Mouse (Mus musculus): ENCODE measurements around the gene Lcat.

The Lcat gene

DNA sequence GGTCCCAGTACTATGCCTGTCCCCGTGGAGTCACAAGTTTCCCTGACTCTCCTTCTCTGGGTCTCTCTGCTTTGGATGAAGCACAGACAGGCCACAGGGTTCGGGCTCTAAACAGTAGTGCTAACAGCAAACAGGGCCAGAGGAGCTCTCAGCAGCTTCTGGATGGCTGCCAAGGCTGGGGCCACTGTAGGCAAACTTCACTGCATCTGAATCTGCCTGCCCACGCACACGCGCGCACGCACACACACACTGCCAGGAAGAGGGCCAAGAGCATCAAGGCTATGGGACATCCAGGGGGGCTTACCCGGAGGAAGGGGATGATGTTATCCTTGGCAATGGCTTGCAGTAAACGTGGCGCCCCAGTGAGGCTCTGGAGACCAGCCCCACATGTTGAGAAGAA, 6.2 kb upstream of the Lcat start:
- DNase-seq (ENCODE audit: low read depth in 2 of 2, low spot score in 2 of 2), result no peak

DNA sequence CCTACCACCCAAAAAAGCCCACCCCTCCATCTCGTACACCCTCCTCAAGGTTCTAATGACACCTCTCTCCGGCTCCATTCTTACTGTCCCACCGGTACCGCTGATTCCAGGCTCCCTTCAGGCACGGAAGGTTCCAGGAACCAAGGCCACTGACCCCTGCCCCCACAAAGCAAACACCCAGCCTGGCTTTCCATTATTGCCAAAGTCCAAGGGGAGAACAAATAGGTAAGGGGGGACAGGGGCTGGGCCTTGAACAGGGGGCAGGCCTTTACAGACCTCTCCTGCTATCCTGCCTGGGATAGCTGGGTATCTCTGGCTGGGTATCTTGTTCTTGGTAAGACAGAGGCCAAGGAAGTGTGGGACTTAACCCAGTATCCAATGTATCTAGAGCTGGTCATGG, 640 bp downstream of the Lcat start:
- DNase-seq (ENCODE audit: low read depth in 2 of 2, low spot score in 2 of 2), result no peak

- DNase-seq (ENCODE audit: low read depth in 2 of 2, low spot score in 2 of 2), result no peak
Observed at GRCm38 (mm10) chr8:105942026-105942425, 1.2 kb downstream of the Lcat start.

DNA sequence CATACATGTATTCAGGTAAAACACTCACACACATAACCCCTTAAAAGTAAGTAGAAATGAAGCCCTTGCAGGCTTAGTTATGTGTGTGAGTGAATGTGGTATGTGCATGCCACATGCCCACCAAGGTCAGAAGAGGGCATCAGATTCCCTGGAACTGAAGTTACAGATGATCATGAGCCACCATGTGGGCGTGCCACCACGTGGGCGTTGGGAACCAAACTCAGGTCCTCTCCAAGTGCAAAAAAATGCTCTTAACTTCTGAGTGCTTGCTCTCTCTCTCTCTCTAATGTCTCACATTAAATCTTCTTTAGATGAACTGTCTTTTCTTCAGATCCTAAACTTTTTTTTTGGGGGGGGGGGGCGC, 4.9 kb downstream of the Lcat start, which contains the start of gene Psmb10:
Psmb10 (minus strand) TSS at position 139 of the 364 bp plus-strand sequence.
- no peak for DNase-seq (ENCODE audit: low read depth in 2 of 2, low spot score in 2 of 2)

DNA sequence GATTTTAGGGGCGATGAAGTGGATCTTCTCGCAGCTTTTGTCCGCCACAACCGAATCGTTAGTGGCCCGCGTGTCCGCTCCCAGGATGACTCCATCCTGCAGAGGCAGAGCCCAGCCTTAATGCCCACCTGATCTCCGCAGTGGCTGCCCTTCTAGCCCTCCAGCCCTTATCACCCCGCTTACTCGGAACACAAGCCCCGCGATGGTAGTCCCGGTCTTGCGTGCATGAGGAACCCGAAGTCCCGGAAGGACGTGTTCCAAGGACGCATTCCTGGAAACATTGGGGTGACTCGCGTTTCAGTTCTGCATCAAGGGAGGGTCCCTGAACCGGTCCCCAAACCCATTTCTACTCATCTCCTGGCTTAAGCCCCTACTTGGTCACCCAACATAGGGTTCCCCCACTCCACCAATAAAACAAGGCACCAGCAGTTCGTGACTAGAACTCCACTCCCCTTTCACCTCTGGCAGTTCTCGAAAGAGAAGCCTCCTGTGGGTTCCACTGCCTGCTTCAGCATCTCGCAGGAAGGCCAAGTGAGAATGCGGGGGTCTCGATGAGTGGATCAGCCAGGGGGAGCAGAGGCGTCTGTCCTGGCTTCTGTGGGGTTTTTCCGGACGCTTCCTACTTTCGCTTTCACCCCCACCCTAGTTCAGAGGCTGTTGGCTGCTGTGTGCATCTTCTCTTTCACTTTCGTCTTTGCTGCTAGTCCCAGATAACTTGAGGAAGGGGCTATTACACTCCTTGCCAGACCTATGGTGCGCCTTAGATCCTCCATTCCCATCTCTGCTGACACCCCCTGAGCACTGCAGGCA, 5.5 kb downstream of the Lcat start:
- peak; percentile 29 to 47 for DNase-seq (ENCODE audit: low read depth in 2 of 2, low spot score in 2 of 2)

- DNase-seq (ENCODE audit: low read depth in 2 of 2, low spot score in 2 of 2), result peak in 1 of 2 experiments; percentile 39
Observed at GRCm38 (mm10) chr8:105936866-105937475, 6.2 kb downstream of the Lcat start.

DNA sequence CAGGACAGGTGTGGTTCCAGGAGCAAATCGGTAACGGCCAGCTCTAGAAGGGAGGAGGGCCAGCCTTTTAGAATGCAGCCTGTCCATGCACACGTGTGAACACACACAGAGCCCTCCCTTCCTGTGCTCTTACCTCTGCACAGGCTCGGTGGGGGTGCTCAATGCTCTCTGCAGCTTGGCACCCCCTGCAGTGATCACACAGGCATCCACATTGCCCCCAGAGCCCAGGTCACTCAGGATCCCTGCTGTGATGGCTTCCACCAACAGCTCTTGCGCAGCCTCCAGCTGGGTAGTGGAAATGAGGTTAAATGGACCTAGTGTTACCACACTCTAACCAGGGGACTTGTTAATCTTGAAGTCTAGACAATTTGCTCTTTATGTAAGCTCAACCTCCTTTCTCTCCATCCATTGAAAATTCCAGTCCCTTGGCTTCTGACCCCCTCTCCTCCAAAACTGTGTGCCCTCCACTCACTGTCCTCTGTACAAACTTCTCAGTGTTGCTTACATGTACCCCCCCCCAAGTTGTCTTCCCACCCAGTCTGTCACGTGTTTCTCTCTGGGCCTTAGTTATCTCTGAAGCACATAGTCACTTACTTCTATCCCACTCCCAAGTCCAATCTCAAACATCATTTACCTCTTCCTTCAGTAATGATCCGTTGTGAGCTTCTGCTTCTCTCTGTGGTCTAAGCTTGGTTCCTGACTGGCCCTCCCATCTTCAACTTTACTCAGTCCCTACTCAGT, 7.1 kb downstream of the Lcat start:
- no peak for DNase-seq (ENCODE audit: low read depth in 2 of 2, low spot score in 2 of 2)

DNA sequence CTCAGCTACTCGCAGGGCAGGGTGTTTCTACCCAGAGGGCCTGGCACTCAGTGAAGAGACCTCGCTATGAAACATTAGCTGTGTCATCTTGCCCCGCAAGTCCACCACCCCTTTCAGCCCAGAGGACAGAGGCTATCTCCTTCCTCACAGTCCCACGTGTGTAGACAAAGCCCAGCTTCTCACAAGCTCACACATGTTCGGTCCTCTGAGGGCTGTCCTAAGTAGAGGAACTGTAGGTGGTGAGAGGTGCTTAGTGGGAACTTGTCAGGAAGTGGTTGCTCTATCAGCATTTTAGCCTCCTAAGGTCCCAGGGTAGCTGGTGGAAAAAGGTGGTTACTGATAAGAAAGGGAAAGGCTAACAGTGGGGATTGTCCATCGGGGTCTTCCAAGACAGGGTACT, 8.1 kb downstream of the Lcat start:
- DNase-seq (ENCODE audit: low read depth in 2 of 2, low spot score in 2 of 2), result no peak

GRCm38 (mm10) chr8:105933762-105934161, 9.4 kb downstream of the Lcat start, which contains the start of gene Ctrl:
Ctrl (minus strand) TSS chr8:105933862.
- no peak for DNase-seq (ENCODE audit: low read depth in 2 of 2, low spot score in 2 of 2)

- no peak for DNase-seq (ENCODE audit: low read depth in 2 of 2, low spot score in 2 of 2)
Observed at GRCm38 (mm10) chr8:105932525-105932924, 10.7 kb downstream of the Lcat start.

DNA sequence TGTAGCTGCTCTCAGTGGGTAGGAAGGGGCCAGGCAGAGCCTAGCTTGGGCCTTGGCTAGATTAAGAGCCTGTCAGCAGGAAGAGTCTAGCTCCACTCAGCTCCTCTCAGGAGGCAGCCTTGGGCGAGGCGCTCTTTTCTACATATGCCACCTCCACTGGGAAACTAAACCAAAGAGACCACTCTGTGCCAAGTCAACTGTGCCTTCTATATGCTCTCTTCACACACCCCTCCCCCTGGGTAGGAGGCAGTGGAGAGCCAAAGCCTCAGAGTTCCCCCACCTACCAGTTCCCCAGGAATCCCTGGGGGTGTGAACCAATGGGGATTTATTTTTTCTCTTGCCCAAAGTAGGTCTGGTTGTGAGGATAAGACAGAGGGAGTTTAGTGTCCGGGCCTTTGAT, 11.9 kb downstream of the Lcat start:
- no peak for DNase-seq (ENCODE audit: low read depth in 2 of 2, low spot score in 2 of 2)

DNA sequence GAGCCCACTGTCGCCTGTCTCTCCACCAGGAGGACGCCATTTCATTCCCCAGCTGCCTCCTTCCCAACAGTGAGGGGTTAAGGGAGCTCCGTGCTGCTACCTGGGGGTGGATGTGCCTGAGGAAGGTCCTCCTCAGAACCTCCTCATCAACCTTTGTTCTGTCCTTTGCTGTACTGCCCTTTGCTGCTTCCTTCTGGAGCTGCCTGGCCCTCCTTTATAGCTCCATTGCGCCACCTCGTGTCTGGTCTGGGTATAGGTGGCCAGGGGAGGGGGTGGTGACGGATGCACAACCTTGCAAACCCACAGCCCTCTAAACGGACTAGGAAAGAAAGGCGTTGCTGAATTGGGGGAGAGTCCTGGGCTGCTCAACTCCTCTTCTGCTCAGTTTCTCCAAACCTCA, 12.6 kb downstream of the Lcat start:
- DNase-seq (ENCODE audit: low read depth in 2 of 2, low spot score in 2 of 2), result peak; percentile 86 to 92

- no peak for DNase-seq (ENCODE audit: low read depth in 2 of 2, low spot score in 2 of 2)
Observed at GRCm38 (mm10) chr8:105925123-105925522, 18.1 kb downstream of the Lcat start.

DNA sequence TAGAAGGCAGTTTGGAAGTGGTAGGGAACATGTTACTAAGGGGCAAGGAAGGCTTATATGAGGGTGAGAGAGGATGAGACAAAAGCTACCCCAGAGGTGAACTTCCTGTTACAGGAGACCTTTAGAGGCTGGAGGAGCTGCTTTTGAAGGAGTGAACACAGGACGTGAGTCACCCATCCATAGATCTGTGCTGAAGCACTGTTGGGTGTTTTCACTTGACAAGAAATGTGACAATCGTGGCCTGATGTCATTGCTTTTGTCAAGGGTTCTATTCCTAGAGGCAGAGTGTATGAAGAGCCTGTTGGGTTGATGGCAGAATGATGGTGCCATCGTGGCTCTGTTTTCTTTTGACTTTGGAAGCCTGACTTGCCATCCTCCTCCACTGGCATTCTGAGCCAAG, 23.8 kb downstream of the Lcat start:
- no peak for DNase-seq (ENCODE audit: low read depth in 2 of 2, low spot score in 2 of 2)

DNA sequence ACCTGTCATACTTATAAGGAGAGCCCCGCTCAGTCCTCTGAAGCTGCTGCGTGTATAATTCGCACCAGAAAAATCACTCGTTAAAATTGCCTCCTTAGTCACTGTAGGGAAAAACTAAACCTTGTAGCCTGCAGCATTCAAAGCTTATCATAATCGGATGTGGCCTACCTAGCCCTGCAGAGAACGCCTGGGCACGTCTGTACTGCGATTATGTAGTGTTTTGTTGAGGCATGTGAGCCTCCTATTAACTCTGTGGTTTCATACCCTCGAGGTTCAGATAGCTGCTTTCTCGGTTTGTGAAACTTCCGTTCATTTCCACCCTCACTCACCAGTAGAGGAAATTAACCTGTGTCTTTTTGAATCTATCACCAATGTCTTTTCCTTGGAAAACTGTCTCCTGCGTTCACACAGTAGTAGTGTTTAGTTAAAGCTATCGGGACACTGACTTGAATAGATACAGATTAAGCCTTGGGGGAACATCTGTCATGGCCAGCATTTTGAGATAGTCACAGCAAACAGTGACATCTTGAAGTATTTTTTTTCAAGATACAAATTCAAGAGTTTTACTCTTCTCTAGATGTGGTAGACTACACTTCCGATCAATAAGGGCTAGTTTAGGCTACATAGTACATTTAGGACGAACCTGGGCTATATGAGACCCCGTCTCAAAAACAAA, 42.1 kb downstream of the Lcat start:
- DNase-seq (ENCODE audit: low read depth in 2 of 2, low spot score in 2 of 2), result peak; percentile 41 to 58

GRCm38 (mm10) chr8:105900180-105900940, 42.8 kb downstream of the Lcat start, which contains the start of gene Pskh1:
Pskh1 (plus strand) TSS chr8:105900441.
- DNase-seq (ENCODE audit: low read depth in 2 of 2, low spot score in 2 of 2), result peak; percentile 86 to 87

GRCm38 (mm10) chr8:105897801-105898480, 45.2 kb downstream of the Lcat start:
- no peak for DNase-seq (ENCODE audit: low read depth in 2 of 2, low spot score in 2 of 2)

- no peak for DNase-seq (ENCODE audit: low read depth in 2 of 2, low spot score in 2 of 2)
Observed at GRCm38 (mm10) chr8:105893339-105893738, 49.8 kb downstream of the Lcat start, which contains the start of gene Nrn1l. Nrn1l (plus strand) TSS chr8:105893567.

DNA sequence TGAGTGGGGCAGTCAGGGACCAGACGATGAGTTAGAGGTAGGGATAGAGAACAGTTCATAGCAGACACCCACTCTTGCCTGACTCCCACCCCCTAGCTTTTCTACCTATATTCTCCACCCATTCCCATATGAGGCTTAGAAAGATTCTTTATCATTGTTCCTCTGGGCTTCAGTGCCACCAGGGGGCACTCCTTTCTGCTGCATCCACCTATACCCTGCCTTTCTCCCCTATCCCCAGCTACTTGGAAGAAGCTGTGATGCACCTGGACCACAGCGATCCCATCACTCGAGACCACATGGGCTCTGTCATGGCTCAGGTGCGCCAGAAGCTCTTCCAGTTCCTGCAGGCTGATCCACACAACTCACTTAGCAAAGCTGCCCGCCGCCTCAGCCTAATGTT, 50.8 kb downstream of the Lcat start:
- DNase-seq (ENCODE audit: low read depth in 2 of 2, low spot score in 2 of 2), result peak in 1 of 2 experiments; percentile 9

DNA sequence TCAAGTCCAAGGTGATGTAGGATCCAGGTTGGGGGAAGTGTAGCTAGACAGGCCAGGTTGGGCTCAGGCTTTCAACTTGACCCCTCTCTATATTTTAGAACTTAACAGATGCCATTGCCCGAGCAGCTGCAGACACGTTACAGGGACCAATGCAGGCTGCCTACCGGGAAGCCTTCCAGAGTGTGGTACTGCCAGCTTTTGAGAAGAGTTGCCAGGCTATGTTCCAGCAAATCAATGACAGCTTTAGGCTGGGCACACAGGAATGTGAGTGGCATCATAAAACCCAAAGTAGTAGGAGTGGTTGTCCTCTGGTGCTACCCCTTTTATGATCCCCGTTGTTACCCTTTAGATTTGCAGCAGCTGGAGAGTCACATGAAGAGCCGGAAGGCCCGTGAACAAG, 52.3 kb downstream of the Lcat start:
- no peak for DNase-seq (ENCODE audit: low read depth in 2 of 2, low spot score in 2 of 2)

All from CD8-positive naive resting alpha-beta T cell, adult 2 months (primary cell).